Mouse (Mus musculus) adrenal gland, postnatal 10 days (tissue): ENCODE results near the gene Scamp5. TPM values are rescaled to one million over a fixed set of nuclear protein-coding genes. Genes with fewer than 3 reads are reported as not detected.

Experiments
- DNase-seq: peaks from one replicate; pipeline ENCODE4 v3.0.0; 2021; ENCODE audit warnings: mixed read lengths
- long read RNA-seq, 2 experiments: library from polyadenylated mRNA; stranded (forward); transcript quantifications; one replicate each; pipeline ENCODE4 v2.0.0; 2021
- total RNA-seq, 2 experiments: library from RNA; stranded (reverse); gene quantifications; 2 replicates each; pipeline ENCODE4 v1.2.3; 2021

Gene Scamp5
- 10 to 100 TPM; 15.2 to 19.9 TPM for total RNA-seq
- long read RNA-seq, experiment 1, partial matches to known transcripts, result 0 of 11 reads
- long read RNA-seq, experiment 1, other reads (novel, unspliced or antisense), result 9 of 11 reads
- long read RNA-seq, experiment 2, partial matches to known transcripts, result 0 of 17 reads
- long read RNA-seq, experiment 2, other reads (novel, unspliced or antisense), result 14 of 17 reads

DNA sequence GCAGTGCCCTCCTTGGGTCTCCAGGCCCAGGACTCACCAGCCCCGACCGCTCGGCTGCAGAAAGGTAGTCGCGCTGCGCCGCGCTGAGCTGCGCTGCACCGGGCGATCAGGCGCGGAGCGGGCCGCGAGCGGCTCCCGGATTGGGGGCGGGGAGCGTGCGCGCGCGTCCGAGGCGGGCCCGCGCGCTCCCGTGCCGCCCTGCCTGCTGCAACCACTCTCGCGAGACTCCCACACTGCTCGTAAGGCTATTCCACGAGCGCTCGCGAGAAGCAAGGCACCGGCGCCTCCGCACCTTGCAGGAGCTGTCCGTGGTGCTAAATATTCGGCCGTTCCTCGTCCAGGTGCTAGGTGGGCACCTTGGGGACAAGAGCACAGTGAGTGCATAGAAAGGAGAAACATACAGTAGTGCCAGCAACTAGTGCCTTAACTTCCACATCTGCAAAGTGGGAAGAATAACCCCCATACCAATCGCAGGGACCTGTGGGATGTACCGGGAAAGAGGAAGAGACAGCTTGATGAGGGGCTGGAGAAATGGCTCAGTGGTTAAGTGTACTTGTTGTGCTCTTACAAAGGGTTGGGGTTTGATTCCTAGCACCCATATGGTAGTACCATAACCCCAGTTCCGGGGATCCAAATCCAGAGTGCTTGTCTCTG lies at the start of gene Scamp5:
Gene Scamp5, minus strand, starts transcription at position 165 of the 654 bp plus-strand sequence.
- DNase-seq, result peak; percentile 93

DNA sequence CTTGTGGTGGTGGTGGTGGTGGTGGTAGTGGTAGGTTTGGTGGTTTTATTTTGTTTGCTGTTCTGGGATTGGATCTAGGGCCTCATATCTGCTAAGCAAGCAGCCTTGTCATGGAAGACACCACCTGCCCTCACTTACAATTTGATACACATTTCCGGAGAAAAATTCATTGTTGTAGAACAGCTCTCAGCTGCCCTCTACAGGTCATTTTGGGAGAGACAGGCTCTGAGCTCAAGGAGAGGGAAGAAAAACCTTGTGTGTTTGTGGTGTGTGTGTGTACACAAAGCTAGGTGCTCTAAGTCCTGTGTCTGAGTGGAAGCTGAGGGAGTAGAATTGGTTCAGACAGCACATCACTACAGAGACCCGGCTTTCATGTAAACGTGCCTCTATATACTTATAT lies 49.3 kb upstream of the Scamp5 start:
- DNase-seq, result peak; percentile 76

- DNase-seq, result no peak
Measured at GRCm38 (mm10) chr9:57510577-57510976, 42.7 kb upstream of the Scamp5 start.

GRCm38 (mm10) chr9:57505700-57506099 lies 37.8 kb upstream of the Scamp5 start:
- DNase-seq, result peak; percentile 77

DNA sequence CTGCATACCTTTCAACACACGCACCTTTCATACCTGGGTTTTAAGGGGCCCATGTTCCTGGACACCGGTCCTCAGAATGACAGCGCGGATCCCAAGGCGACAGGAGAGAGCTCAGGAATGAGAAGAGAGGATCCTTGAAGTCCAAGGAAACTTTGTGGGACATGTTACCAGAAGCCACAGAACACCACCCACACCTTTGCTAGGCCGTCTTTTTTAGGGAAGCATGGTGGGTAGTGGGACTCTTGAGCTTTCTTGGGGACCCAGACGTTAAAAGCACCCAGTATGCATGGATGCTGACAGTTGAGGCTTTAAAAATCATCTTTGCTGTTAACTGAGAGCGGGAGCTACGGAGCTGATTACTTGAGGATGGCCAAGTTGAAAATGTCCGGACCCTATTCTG lies 37.0 kb upstream of the Scamp5 start:
- no peak for DNase-seq

DNA sequence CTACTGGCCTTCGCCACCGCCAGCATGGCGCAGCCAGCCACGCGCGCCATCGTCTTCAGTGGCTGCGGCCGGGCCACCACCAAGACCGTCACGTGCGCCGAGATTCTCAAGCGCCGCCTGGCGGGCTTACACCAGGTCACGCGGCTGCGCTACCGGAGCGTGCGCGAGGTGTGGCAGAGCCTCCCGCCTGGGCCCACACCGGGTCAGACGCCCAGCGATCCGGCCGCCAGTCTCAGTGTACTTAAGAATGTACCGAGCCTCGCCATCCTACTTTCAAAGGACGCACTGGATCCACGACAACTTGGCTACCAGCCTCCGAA lies 36.5 kb upstream of the Scamp5 start:
- DNase-seq, result peak; percentile 75

DNA sequence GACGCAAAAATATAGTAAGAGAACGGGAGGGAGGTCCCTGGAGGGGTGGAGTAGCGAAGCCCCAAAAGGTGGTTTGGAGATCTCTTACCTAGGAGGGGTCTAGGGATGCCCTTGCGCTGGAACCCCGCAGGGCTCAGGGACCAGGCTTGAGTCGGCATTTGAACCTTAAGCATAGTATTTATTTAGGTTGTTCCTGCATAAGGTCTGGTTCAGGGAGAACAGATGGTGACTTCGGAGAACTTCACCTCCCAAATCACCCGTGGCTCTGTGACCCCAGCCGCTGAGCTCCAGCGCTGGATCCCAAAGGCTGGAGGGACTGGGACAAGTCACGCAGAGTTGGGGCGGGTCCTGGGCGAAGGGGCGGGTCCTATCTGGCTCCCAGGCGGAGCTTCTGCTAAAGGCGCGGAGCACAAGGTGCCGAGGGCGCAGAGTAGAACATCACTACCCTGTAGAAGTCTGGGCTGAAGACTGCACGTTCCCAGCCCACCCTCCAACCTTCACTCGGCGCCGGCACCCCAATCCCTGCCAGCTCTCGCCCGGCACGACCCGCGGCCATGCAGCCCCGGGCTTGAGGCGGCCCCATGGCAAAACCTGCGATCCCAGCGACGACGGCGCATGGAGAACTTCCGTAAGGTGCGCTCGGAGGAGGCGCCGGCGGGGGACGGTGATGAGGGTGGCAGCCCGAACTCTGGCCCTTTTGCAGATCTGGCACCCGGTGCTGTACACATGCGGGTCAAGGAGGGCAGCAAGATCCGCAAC lies 35.9 kb upstream of the Scamp5 start, which contains the start of gene Rpp25:
Gene Rpp25, plus strand, starts transcription at position 405 of the 759 bp plus-strand sequence.
- peak; percentile 83 for DNase-seq

- DNase-seq, result peak; percentile 30
Measured at GRCm38 (mm10) chr9:57502911-57503621, 35.2 kb upstream of the Scamp5 start.

- DNase-seq, result no peak
Measured at GRCm38 (mm10) chr9:57501861-57502260, 34.0 kb upstream of the Scamp5 start.

GRCm38 (mm10) chr9:57501452-57501851 lies 33.6 kb upstream of the Scamp5 start:
- no peak for DNase-seq

GRCm38 (mm10) chr9:57498536-57498935 lies 30.7 kb upstream of the Scamp5 start:
- no peak for DNase-seq

GRCm38 (mm10) chr9:57497236-57497635 lies 29.4 kb upstream of the Scamp5 start:
- DNase-seq, result no peak

- DNase-seq, result no peak
Measured at GRCm38 (mm10) chr9:57494970-57495369, 27.1 kb upstream of the Scamp5 start.

DNA sequence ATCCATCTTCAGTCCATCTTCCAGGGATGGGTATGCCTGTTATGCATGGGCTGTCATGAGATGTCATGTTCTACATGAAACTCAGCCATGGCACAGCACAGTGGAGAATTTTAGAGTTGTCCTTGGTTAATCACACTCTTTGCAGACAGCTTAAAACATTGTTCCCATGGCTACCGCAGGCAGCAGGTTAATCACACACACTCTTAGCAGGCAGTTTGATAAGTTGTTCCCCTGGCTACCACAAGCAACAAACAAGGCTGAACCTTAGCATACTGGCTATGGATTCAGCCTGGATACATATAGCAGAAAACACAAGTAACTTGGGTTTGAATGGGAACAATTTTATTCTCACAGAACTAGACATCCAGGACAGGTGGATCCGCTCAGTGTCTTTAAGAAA lies 25.7 kb upstream of the Scamp5 start:
- DNase-seq, result no peak

DNA sequence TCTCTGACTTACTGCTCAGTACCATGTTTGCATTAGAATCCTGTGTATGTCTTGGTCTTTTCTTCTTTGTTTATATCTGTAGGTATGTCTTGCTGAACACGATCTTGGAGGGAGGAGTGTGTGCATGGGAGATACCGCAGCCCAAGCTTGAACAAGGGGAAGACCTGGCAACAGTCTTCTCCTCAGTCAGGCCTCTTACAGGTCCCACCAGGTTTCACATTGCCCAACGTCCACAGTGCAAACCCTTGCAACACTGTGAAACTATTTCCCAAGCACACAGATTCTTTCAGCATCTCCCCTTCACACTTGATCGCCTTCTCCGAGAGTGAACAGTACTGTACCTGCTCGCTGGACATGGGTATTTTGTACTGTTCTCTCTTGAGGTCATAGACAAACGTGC lies 19.9 kb upstream of the Scamp5 start:
- no peak for DNase-seq

GRCm38 (mm10) chr9:57485774-57486173 lies 17.9 kb upstream of the Scamp5 start:
- peak; percentile 90 for DNase-seq

DNA sequence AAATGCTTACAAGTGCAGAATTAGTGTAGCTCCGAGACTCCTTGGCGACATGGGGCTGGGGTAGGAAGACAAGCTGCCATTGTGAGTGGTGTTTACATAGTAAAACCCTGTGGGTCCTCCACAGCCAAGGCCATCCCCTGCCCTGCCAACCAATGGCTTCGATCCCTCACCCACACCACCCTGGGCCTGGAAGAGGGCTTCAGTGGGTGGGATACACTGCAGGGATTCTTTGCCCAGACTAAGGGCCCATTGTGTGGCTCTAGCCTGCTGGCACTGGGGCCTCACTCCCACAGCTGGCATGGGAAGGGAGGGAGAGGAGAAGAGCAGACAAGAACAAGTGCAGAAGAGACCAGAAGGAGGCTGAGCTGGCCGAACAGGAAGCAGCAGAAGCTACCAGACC lies 1.1 kb upstream of the Scamp5 start:
- DNase-seq, result no peak

- DNase-seq, result peak; percentile 36
Measured at GRCm38 (mm10) chr9:57467271-57467771, 539 bp downstream of the Scamp5 start.

GRCm38 (mm10) chr9:57466101-57466500 lies 1.8 kb downstream of the Scamp5 start:
- DNase-seq, result no peak

DNA sequence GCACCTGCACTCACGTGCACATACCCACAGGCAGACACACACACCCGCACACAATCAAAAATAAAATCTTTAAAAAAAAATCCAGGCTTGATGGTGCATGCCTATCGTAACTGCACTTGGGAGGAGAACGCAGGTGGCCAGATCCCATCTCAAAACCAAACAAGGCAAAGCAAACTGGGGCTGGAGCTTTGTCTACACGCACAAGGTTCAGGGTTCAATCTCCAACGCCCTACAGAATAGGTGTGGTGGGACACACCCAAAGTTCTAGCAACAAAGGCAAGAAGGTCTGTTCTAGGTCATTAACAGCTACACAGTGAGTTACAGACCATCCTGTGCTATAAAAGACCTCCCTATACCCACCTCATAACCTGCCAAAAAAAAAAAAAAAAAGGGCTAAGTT lies 5.0 kb downstream of the Scamp5 start:
- DNase-seq, result no peak

GRCm38 (mm10) chr9:57459707-57460106 lies 8.2 kb downstream of the Scamp5 start:
- no peak for DNase-seq

DNA sequence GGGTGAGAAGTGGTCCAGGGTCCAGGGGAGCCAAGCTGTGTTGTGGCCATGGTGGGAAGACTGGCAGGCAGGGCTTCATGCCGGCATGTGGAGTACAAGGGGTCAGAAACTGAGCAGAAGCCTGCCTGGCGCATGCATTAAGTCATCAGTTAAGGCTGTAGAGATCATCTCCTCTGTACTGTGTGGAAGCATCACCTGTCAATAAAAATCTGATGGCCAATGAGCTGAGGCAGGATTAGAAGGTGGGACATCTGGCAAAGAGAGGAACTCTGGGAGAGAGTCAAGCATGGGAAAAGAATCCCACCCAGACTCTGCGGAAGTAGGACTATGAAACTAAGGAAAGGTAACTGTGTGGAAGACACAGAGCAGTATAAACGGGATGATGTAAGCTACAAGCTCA lies 14.3 kb downstream of the Scamp5 start:
- no peak for DNase-seq
